Mouse (Mus musculus): ENCODE measurements around the gene 1700016H13Rik.

1700016H13Rik gene

DNA sequence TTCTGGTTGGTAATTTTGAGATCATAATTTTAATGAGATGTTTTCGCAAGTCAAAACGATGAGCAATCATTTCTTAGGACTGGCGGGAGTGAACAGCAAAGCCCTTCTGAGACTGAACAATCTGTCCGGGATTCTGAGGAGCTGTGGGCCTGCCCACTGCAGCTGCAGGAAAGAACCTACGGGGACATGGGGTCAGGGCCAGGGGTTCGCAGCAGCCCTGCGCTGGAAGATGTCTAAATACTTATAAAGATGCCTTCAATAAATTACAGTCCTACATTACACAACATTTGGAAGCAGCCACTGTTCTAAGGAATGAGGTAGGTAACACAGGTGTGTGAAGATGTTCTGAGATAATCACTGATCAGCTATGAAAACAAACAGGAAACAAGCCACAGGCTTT lies 50.1 kb downstream of the 1700016H13Rik start:
- DNase-seq (ENCODE audit: low spot score in 2 of 2), result no peak

DNA sequence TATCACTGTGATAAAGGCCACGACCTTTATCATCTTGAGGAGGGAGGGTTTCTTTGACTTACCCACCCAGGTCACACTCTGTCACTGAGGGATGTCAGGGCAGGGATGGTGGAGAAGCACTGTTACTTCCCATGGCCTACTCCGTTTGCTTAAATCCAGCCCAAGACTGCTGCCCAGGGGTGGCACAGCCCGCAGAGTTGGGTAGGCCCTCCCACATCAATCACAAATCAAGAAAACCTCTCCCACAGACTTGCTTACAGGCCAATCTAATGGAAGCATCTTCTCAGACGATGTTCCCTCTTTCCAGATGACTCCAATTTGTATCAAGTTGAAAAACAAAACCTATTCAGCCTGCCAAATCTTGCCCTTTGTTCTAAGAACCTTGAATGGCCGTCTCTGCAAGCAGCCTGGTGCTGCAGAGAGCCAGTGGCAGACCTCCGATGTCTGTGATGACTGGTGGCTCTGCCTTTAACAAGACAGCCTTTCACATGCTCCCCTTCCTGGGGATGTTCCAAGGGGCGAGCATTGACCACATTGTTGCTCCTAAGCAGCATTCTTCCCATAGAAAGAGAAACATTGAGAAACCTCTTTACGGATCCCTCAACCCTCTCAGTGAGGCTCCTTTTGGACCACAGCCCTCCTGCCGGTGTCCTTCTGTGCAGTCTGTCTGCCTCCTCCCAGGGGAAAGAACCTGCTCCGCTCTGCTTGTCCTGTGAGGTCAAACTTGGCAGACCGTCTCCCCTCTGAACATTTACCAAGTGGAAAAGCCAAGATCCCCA lies 52.5 kb downstream of the 1700016H13Rik start:
- DNase-seq (ENCODE audit: low spot score in 2 of 2), result no peak

DNA sequence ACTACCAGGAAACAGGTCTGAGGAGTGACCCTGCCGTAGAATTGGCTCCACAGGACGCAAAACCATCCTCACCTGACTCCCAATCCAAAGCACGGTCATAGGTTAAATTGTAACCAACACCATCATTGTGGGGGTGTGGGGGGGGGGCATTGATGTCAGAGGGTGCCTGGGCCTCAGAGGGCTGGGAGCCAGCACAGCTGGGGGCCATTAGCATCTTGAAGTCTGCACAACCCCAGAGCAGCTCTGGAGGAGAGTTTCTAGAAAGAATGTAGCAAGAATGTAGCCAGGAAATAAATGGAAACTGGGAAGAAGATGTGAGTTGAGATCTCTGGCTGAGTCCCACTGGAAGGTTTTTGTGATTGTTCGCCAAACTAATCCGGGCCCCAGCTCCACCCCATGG lies 56.9 kb downstream of the 1700016H13Rik start:
- no peak for DNase-seq (ENCODE audit: low spot score in 2 of 2)

DNA sequence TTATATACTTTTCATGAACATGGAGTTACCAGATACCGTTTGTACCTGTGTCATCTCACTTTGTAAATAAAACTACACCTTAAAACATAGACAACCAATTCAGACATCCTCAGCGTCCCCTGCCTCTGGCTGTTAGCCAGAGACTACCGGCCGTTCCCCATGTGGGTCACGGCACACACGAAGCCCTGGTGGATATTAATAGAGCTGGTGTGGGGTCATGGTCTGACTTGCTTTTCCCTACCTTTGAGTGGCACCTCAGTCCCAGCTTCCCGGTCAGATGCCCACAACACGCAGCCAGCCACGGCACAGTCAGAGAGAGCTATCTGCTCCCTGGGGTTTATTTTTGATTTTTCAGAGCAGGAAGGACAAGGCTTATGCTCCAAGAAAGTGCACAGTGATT lies 57.5 kb downstream of the 1700016H13Rik start:
- DNase-seq (ENCODE audit: low spot score in 2 of 2), result no peak

Measured in urinary bladder, postnatal 4 days (tissue).